Mouse (Mus musculus) thymus, postnatal 25 days (tissue): Measurements from ENCODE around the gene Slc44a3.

ENCODE experiments used
- DNase-seq: peaks from one replicate; pipeline ENCODE4 v3.0.0; 2022

The Slc44a3 gene

GRCm38 (mm10) chr3:121451404-121451803, 80.8 kb downstream of the Slc44a3 start:
- no peak for DNase-seq

GRCm38 (mm10) chr3:121449527-121449926, 82.7 kb downstream of the Slc44a3 start:
- no peak for DNase-seq

GRCm38 (mm10) chr3:121448606-121449005, 83.6 kb downstream of the Slc44a3 start:
- DNase-seq: no peak

DNA sequence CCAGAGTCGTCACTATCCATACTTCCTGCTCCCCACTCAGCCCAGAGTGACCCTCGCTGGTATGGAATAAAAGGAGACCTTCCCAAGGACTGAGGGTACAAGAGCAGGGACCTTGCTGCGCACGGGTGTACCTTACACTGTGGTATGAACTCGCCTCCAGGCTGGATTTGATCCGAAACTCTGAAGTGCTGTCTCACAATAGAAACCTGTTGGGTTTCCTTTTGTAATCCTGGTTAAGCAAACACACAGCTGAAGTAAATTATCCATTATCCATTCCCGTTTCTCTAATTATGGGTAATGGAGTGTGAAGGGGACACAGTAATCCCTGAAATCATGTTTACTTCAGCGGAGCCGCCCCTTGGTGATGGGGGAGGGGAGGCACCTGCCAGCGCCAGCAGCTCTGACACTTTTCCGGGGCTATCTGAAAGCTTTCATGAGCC, 84.2 kb downstream of the Slc44a3 start:
- DNase-seq: no peak

DNA sequence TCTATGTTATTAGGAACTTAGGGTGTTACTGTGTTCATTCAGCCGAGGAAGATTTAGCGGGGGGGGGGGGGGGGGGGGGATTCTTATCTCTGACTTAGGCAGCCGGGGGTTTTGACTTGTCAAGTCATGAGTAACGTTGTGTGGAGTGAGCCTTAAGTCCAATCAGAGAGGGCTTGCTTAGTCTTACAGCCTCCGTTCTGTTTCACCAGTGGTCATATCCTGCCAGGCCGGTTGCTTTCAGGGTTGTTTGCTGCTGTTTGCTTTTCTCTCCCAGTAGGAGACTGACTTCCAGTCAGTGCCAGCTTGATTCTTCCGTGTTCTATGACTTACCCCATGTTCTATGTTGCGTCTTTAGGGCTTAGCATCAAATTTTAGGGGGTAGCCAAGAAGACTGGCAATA, 85.8 kb downstream of the Slc44a3 start:
- DNase-seq: no peak

DNA sequence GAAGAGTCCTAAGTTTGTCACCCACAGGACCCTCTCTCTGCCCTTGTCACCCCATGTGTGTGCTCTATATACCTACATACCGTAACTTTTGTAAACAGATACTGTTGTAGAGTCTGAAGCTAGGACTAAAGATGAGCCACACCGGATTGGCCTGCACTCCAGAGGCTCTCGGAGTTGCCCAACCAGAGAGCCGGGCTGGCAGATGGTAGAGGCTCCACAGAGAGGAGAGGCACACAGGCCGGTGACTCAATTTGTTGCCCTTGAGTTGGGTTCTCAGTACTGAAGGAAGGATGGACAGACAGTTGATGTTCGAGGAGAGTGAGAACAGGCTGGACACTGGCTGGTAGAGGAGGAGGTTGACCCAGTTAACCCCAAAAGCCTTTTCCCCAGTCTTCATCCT, 87.8 kb downstream of the Slc44a3 start:
- DNase-seq: no peak

DNA sequence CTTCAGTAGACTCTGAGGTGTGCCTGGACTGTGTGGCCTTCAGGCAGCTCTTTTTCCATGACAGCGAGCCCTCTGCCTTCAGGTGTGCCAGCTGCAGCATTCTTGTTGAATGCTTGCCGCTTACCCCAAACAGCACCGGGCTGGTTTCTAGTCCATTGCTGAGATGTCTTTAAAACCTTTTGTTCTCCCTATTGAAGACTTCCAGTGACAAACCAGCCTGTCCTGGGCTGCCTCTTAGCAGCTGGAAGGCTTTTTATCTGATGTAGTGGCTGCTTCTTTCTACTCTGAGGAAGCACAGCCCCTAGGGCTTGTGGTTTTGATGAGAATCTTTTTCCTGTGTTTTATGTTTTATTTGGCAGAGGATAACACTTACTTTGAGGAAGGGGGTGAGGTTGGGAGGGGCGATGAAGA, 88.3 kb downstream of the Slc44a3 start:
- peak; percentile 25 for DNase-seq

- no peak for DNase-seq
Observed at GRCm38 (mm10) chr3:121442288-121442687, 89.9 kb downstream of the Slc44a3 start.

GRCm38 (mm10) chr3:121441504-121441903, 90.7 kb downstream of the Slc44a3 start:
- DNase-seq: no peak

DNA sequence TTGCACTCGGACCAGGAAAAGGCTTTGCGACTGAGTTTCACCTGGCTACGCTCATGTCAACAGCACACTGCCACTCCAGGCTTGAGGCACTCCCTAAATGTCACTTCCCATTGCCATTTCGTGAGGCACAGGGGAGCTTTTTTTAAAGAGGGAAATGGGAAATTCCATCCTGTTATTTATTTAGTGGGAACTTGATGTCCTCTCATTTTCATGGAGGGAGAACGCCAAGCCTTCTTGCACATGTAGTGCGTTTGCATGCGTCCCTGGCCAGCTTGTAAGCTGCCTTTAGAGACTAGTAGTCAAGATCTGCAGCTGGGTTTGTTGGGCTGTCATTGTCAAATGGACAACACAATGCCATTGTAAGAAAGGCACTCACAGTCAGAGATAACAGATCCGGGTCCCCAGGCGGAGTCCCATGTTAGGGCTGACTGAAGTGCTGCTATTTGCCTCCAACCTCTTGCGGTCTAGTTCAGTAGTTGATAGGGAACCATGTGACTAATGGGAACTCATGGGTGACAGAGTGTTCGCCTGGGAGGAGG, 92.5 kb downstream of the Slc44a3 start:
- no peak for DNase-seq

DNA sequence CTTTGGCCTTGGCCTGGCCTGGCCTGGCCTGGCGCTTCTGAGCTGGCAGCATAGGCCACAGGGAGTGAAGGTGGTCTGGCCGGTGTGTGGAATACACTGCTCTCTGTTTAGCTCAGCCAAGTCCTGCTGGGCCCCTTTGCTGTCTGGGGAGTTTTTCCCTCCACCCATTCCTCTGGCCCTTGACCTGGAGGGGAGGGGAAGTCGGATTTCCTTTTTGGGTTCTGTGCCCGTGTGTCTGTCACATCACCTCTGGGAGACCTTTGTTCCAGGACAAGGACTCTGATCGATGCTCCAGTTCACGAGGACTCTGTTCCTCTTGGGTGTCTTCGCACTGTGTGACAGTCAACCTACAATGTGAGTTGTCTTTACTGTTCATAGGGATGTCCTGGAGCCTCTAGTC, 94.2 kb downstream of the Slc44a3 start:
- DNase-seq: no peak

GRCm38 (mm10) chr3:121437070-121437469, 95.1 kb downstream of the Slc44a3 start:
- DNase-seq: no peak

DNA sequence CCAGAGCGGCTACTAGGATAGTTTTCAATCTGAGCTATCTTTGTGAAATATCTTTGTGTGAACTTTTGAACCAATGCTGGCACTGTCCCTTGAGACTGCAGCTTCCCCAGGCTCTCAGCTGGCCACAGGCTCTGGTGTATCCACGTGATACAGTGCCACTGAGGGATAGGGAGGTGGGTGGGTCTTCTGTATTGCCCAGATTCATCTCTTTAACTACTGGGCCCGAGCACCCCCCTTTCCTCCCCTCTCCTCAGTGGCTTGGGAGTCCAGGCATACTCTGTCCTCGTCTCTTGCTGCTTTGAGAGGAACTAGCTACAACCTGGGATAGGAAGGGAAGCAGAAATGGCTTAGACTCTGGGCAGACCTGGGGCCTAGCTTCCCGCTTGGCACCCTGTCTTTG, 96.9 kb downstream of the Slc44a3 start:
- DNase-seq: no peak

- no peak for DNase-seq
Observed at GRCm38 (mm10) chr3:121433968-121434533, 98.2 kb downstream of the Slc44a3 start.

DNA sequence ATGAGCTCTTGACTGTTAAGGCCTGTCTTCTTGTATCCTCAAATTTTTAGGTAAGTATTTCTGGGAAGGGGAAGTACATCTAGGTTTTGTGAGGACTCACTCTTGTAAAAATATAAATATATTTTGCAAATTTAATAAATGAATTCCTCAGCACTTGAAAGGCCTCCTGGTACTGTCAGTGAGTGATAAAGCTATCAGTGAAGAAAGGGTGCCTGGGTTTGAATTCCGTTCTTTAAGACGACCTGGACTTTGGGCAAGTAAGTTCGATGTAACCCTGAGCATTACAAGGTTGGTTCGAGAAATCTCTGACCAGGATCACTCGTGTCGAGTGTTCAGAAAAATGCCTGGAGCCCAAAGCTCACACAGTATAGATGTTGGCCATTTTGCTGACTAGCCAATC, 98.8 kb downstream of the Slc44a3 start:
- no peak for DNase-seq

GRCm38 (mm10) chr3:121430289-121430936, 101.8 kb downstream of the Slc44a3 start:
- DNase-seq: no peak

GRCm38 (mm10) chr3:121429469-121429868, 102.7 kb downstream of the Slc44a3 start:
- DNase-seq: no peak

DNA sequence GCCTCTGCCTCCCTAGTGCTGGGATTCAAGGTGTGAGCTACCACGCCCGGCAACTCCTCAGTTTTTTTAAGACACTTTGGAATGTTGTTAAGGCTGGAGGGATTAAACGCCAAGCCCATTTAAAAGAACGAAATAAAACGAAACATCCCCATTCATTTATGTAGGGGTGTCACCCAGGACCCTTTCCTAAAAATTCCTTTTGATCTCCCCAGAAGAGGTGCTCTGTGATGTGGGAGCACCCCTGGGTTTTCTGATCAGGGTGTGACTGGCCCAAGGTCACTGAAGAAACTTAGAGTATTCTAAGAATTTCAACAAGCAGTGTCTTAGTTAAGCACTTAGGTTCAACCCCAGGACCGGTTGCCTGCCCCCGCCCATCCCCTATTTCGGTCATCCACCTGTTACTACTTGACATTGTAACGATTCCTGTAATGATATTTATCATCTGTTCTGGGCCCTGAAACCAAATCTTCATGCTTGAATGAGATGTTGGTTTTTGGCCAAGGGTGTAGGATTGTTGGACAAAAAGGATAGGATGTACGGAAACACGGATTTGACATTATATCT, 103.4 kb downstream of the Slc44a3 start:
- no peak for DNase-seq

- DNase-seq: no peak
Observed at GRCm38 (mm10) chr3:121428230-121428629, 104.0 kb downstream of the Slc44a3 start.

- peak; percentile 26 for DNase-seq
Observed at GRCm38 (mm10) chr3:121427520-121427908, 104.7 kb downstream of the Slc44a3 start.

- peak; percentile 86 for DNase-seq
Observed at GRCm38 (mm10) chr3:121426621-121427519, 105.3 kb downstream of the Slc44a3 start.

GRCm38 (mm10) chr3:121425861-121426620, 106.2 kb downstream of the Slc44a3 start, which contains the start of gene Cnn3:
Cnn3 (plus strand) TSS chr3:121426497.
- peak; percentile 86 for DNase-seq
